Comparison of ENCODE assay signal across 9 mouse cellular contexts in the genomic region with DNA sequence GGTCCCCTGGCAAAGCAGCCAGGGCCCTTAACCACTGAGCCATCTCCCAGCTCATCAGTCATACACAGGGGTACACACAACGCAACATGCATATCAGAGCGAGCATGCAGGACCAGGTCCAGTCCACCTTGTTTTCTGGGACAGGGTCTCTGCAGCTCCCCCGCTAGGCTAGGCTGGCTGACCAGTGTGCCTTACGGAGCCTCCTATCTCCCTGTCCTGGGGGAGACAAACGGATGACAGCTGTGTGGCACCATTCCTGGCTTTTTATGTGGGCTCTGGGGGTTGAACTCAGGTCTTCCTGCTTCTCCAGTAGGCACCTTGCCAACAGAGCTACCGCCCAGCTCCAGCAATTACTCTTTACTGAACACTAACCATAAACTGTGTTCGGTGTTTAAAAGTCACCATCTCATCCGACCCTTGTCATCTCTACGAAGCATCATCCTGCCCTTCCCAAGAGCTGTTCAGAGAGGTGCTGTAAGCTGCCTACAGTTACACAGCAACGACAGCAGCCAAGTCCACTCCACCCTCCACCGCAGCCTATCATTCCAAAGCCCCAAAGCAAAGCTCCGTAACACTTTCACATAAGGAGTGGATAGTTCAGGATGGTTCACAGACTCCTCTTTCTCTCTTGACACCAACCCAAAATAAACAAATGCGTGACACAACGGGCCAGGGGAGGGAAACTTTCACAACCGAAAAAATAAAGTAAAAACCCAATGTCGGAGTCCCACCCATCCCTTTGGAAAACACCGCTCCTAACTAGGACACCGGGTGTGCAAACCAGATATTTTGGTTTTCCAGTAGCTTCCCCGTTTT. TPM values are rescaled to one million over a fixed set of nuclear protein-coding genes. Genes with fewer than 3 reads are reported as not detected.
A peak's percentile ranks its signal among the peaks of the same experiment; 100 is the strongest.
DNase-seq lines count a peak whose midpoint lies in the region; ATAC-seq lines count a peak whose summit lies in the region.
"Had no signal": no experiment of that assay in that cellular context is flagged by ENCODE, and none has a peak within 500 bp of the region (broad histone marks: within the 10 kb centered on the region; RNA-seq: fewer than 3 reads in every experiment).

No protein-coding gene starts in this region.

- 93% methylated on average over 19 of the region's 19 CpGs for WGBS in hindbrain, embryonic 10.5 days
- 93% methylated on average over 19 of the region's 19 CpGs for WGBS in hindbrain, embryonic 11.5 days
- 80% methylated on average over 19 of the region's 19 CpGs for whole genome bisulfite sequencing in forebrain, embryonic 15.5 days
- 90% methylated on average over 19 of the region's 19 CpGs for WGBS in midbrain, embryonic 12.5 days

- peaks cover 40% of the 10 kb centered on the region for H3K36me3 ChIP-seq in hindbrain, embryonic 10.5 days
- no peaks in the 10 kb centered on the region for H3K36me3 ChIP-seq in hindbrain, embryonic 11.5 days (ENCODE audit: control insufficient read depth, insufficient read depth, low read length)
- H3K36me3 ChIP-seq in forebrain, embryonic 15.5 days: no peaks in the 10 kb centered on the region
- H3K36me3 ChIP-seq in midbrain, embryonic 12.5 days: no peaks in the 10 kb centered on the region

- peaks cover 72% of the 10 kb centered on the region for H3K4me1 ChIP-seq in hindbrain, embryonic 10.5 days (replicated peaks)
- H3K4me1 ChIP-seq in hindbrain, embryonic 11.5 days (replicated peaks; ENCODE audit: control insufficient read depth, insufficient read depth, low read length): peaks cover 22% of the 10 kb centered on the region
- H3K4me1 ChIP-seq in forebrain, embryonic 15.5 days: peaks cover 63% of the 10 kb centered on the region
- H3K4me1 ChIP-seq in midbrain, embryonic 12.5 days: peaks cover 61% of the 10 kb centered on the region

- H3K27ac ChIP-seq in hindbrain, embryonic 10.5 days: 0 out of 2 replicates have a peak overlapping the region, but pooled peaks have one; percentile 0
- no peak overlapping the region for H3K27ac ChIP-seq in hindbrain, embryonic 11.5 days (ENCODE audit: low read depth, low read length)
- peak overlapping the region; percentile 95 for H3K27ac ChIP-seq in forebrain, embryonic 15.5 days (replicated peaks)
- H3K27ac ChIP-seq in midbrain, embryonic 12.5 days (replicated peaks): no peak overlapping the region

- no peak for DNase-seq in hindbrain, embryonic 10.5 days (ENCODE audit: low spot score)
- DNase-seq in hindbrain, embryonic 11.5 days (ENCODE audit: low spot score): no peak
- peak; percentile 66 for DNase-seq in T-cell, adult 2 months (ENCODE audit: low spot score)
- DNase-seq in gastrocnemius, postnatal 4 days (ENCODE audit: low spot score in 2 of 2): no peak
- no peak for DNase-seq in layer of hippocampus, adult 9-10 months (ENCODE audit: low spot score)
- DNase-seq in gastrocnemius, postnatal 25 days: no peak
- DNase-seq: gastrocnemius, postnatal 36 days had no signal

- no peaks in the 10 kb centered on the region for H3K9me3 ChIP-seq in hindbrain, embryonic 10.5 days
- H3K9me3 ChIP-seq in hindbrain, embryonic 11.5 days (ENCODE audit: control insufficient read depth, low read length): no peaks in the 10 kb centered on the region
- no peaks in the 10 kb centered on the region for H3K9me3 ChIP-seq in forebrain, embryonic 15.5 days
- H3K9me3 ChIP-seq in midbrain, embryonic 12.5 days: no peaks in the 10 kb centered on the region

- H3K4me2 ChIP-seq in hindbrain, embryonic 11.5 days (replicated peaks; ENCODE audit: low read depth, low read length): no peak overlapping the region
- peak overlapping the region; percentile 62 for H3K4me2 ChIP-seq in forebrain, embryonic 15.5 days (replicated peaks)
- peak overlapping the region; percentile 77 for H3K4me2 ChIP-seq in midbrain, embryonic 12.5 days (replicated peaks)

- no peaks in the 10 kb centered on the region for H3K27me3 ChIP-seq in hindbrain, embryonic 10.5 days (ENCODE audit: insufficient read depth, poor library complexity, severe bottlenecking)
- no peaks in the 10 kb centered on the region for H3K27me3 ChIP-seq in hindbrain, embryonic 11.5 days (ENCODE audit: control insufficient read depth, insufficient read depth, low read length)
- no peaks in the 10 kb centered on the region for H3K27me3 ChIP-seq in forebrain, embryonic 15.5 days
- H3K27me3 ChIP-seq in midbrain, embryonic 12.5 days: no peaks in the 10 kb centered on the region

- 0 out of 2 replicates have a peak overlapping the region, but pooled peaks have one; percentile 98 for H3K4me3 ChIP-seq in hindbrain, embryonic 10.5 days
- H3K4me3 ChIP-seq in hindbrain, embryonic 11.5 days (ENCODE audit: low read depth, low read length): no peak overlapping the region
- peak overlapping the region; percentile 90 for H3K4me3 ChIP-seq in forebrain, embryonic 15.5 days
- peak overlapping the region; percentile 95; the same call in 1 of the 2 replicates for H3K4me3 ChIP-seq in midbrain, embryonic 12.5 days

- no peak for ATAC-seq in hindbrain, embryonic 11.5 days (ENCODE audit: low FRiP score)
- ATAC-seq in forebrain, embryonic 15.5 days (replicated peaks): no peak
- no peak for ATAC-seq in midbrain, embryonic 12.5 days (ENCODE audit: low FRiP score, low read depth)

- no peak overlapping the region for H3K9ac ChIP-seq in hindbrain, embryonic 11.5 days (ENCODE audit: low read depth, low read length)
- H3K9ac ChIP-seq in forebrain, embryonic 15.5 days (replicated peaks): peak overlapping the region; percentile 96
- H3K9ac ChIP-seq in midbrain, embryonic 12.5 days (replicated peaks): peak overlapping the region; percentile 98

RNA-seq across cellular contexts. Expression of a gene that starts 2.6 kb away (rescaled TPM):
- polyA plus RNA-seq in hindbrain, embryonic 10.5 days (2016; fragmentation: Nextera tagmentation; extraction: Ambion mirVana): 57.5 and 71.8 TPM in 2 replicates
- polyA plus RNA-seq in hindbrain, embryonic 11.5 days (2014; fragmentation: Nextera tagmentation; extraction: Ambion mirVana): 38.3 and 48.8 TPM in 2 replicates
- polyA plus RNA-seq in forebrain, embryonic 15.5 days (2015; fragmentation: Nextera tagmentation; extraction: Ambion mirVana): 106 and 109 TPM in 2 replicates
- 68.0 and 74.2 TPM in 2 replicates for polyA plus RNA-seq in midbrain, embryonic 12.5 days (2016; fragmentation: Nextera tagmentation; extraction: Ambion mirVana)
- 10 to 100 TPM; 24.4 to 29.3 TPM for total RNA-seq in gastrocnemius, postnatal 4 days (2021)
- 1 to 10 TPM; 4.2 to 6.3 TPM for total RNA-seq in gastrocnemius, postnatal 25 days (2021)

RNA-seq across cellular contexts. Expression of a gene that starts 56.0 kb away (rescaled TPM):
- 12.2 and 12.5 TPM in 2 replicates for polyA plus RNA-seq in hindbrain, embryonic 10.5 days (2016; fragmentation: Nextera tagmentation; extraction: Ambion mirVana)
- 6.0 and 9.7 TPM in 2 replicates for polyA plus RNA-seq in hindbrain, embryonic 11.5 days (2014; fragmentation: Nextera tagmentation; extraction: Ambion mirVana)
- 26.9 and 27.5 TPM in 2 replicates for polyA plus RNA-seq in forebrain, embryonic 15.5 days (2015; fragmentation: Nextera tagmentation; extraction: Ambion mirVana)
- polyA plus RNA-seq in midbrain, embryonic 12.5 days (2016; fragmentation: Nextera tagmentation; extraction: Ambion mirVana): 13.9 and 15.5 TPM in 2 replicates
- 1 to 10 TPM; 5.5 to 6.6 TPM for total RNA-seq in gastrocnemius, postnatal 4 days (2021)
- total RNA-seq in gastrocnemius, postnatal 25 days (2021): 1 to 10 TPM; 6.2 to 6.6 TPM

Comparison
In these comparisons a context has a peak if more than half of its experiments do, and no peak if none do; other contexts are left out.
1. H3K27ac ChIP-seq: peak in hindbrain, embryonic 10.5 days (single experiment) and forebrain, embryonic 15.5 days (single experiment); none in hindbrain, embryonic 11.5 days (single experiment) and midbrain, embryonic 12.5 days (single experiment).